Mouse (Mus musculus): ENCODE measurements around the gene Lrr1. TPM values are rescaled to one million over a fixed set of nuclear protein-coding genes. Genes with fewer than 3 reads are reported as not detected.
"Not testable (repeated sequence)": the region's sequence is repeated elsewhere in the genome, so short reads cannot be mapped to it uniquely, and the experiment has no call there.

Gene Lrr1
- total RNA-seq, 1 experiment from 2014 or later: 0.85 TPM

DNA sequence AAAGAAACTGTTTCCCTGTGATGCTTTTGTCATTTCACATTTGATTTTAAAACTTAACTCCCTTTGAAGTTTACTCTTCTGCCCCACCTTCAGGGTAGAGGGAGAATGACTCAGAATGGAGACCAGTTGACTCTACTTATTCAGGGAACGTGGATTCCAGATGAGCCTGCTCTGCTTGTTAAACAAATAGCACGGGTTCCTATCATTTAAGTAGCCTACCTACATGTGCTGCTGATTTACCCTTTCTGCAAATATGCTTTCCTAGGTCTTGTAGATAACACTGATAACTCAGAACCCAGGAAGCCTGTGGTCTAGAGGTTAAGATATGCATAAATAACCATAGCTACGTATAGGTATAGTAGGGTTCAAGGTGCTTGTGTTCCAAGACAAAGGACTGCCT, 3.7 kb upstream of the Lrr1 start:
- no peak for DNase-seq

GRCm38 (mm10) chr12:69166861-69167581, 1.6 kb upstream of the Lrr1 start:
- not testable (repeated sequence) for DNase-seq

- no peak for DNase-seq
These were observed 756 bp upstream of the Lrr1 start for GRCm38 (mm10) chr12:69167656-69168460.

DNA sequence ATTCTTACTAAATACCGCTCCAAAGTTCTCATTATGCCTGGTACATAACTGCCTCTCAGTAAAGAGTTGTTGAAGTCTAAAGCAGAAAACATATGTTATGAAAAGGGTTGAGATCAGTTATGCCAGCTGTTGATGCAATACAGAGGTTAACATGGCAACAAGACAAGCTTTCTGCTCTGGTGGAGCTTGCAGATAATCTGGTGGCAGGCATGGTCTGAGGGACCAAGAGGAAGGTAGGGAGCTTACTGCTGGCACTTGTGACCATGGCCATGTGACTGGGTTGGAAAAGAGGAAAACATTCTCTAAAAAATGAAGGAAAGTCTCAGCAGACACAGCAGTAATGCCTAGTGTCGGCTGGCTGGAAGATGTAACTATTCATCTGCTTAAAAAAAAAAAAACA, 2.7 kb downstream of the Lrr1 start:
- no peak for DNase-seq

DNA sequence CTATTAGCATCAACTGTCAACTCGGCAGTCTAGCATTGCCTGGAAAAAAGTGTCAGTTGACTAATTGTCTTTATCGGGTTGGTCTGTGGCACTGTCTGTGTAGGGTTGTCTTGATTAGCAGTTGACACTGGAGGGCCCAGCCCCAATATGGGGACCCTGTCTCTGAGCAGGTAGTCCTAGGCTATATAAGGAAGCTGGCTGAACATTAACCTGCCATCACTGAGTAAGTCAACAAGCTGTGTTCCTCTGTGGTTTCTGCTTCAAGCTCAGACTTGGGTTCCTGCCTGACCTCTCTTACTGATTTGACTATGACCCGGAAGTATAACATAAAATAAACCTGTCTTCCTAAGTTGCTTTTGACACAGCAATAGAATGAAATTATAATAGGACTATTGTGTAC, 7.4 kb downstream of the Lrr1 start:
- no peak for DNase-seq

DNA sequence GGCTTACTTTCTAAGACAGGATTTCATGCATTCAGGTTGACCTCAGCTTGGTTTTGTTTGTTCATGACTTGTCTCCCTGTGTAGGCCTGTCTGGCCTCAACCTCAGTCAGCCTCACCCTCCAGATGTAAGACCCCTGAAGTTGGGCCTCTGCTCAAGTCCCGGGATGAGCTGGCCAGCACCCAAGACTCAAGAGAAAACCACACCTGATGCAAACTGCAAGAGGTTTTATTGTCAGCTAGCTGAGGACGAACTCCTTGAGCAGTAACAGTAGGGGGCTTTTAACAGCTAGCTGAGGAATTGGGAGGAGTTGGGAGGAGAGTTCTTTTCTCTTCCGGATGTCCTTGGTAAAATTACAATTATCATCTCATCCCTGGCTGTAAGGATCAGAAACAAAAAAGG, 8.9 kb downstream of the Lrr1 start:
- DNase-seq: no peak

DNA sequence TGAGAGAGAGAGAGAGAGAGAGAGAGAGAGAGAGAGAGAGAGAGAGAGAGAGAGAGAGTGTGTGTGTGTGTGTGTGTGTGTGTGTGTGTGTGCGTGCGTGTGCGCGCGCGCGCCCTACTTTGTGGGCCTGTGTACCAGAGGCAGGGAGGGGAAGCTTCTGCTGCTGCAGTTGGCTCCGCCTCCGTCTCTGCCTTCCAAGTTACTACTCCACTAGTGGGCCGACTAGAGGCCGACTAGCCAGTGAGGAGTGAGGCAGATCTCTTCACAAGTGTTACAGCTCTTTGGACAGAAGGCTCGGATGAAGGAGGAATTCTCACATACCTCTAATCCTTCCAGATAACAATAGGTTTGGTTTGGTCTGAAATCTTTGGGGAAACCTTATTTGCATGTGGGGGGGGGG, 10.8 kb downstream of the Lrr1 start:
- DNase-seq: no peak

DNA sequence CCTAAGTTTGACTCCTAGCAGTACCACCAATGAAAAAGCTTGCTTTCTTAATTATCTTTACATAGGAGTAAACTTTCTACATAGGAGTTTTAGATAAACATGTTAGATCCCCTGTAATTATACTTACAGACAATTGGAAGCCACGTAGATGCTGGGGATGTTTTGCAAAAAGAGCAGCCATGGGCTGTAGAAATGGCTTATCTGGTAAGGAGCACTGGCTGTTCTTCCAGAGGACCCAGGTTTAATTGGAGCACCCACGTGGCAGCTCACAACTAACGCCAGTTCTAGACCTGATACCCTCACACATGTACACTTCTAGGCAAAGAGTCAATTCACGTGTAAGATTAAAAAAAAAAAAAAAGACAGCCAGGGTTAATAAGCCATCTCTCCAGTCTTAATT, 13.2 kb downstream of the Lrr1 start:
- no peak for DNase-seq

- peak; percentile 100 for DNase-seq
These were observed 15.1 kb downstream of the Lrr1 start, which contains the start of the genes Rpl36al and Mgat2 for GRCm38 (mm10) chr12:69183583-69184308. Rpl36al (minus strand) TSS chr12:69184083. Mgat2 (plus strand) TSS chr12:69184157.

GRCm38 (mm10) chr12:69184342-69185295, 16.0 kb downstream of the Lrr1 start:
- peak; percentile 64 for DNase-seq

- DNase-seq: no peak
These were observed 16.8 kb downstream of the Lrr1 start for GRCm38 (mm10) chr12:69185371-69185770.

GRCm38 (mm10) chr12:69186811-69187471, 18.3 kb downstream of the Lrr1 start:
- DNase-seq: no peak

DNA sequence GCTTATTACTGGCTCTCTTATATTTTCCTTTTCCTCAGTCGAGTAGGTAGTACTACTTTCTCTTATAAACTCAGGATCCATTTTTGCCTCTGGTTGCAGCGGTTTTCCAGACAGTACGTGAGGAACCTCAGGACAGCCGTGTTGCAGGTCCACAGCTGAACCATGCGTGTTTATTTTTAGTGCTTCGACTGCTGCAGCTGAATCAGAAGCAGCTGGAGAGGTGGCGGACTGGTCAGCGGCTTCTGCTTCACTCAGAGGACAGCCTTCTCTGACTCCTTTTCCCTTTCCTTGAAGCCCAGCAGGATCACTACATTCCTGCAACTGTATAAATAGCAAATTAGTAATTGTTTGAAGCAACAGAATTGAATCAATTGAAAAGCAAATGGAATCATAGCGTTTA, 21.5 kb downstream of the Lrr1 start:
- no peak for DNase-seq

GRCm38 (mm10) chr12:69190522-69190921, 21.9 kb downstream of the Lrr1 start:
- no peak for DNase-seq

DNA sequence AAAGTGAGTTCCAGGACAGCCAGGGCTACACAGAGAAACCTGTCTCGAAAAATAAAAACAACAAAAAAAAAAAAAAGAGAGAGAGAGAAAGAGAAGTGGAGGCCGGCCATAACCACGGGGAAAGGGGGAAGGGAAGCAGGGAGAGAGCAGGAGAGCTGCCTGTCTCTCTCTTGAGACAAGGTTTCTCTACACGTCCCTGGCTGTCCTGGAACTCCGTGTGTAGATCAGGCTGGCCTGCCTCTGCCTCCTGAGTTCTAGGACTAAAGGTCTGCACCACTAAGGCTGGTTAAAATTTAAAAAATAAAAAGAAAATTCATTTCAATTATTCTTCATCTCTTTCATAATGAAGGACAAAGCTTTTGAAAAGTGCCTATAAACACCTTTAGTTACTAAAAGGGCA, 22.8 kb downstream of the Lrr1 start:
- DNase-seq: no peak

DNA sequence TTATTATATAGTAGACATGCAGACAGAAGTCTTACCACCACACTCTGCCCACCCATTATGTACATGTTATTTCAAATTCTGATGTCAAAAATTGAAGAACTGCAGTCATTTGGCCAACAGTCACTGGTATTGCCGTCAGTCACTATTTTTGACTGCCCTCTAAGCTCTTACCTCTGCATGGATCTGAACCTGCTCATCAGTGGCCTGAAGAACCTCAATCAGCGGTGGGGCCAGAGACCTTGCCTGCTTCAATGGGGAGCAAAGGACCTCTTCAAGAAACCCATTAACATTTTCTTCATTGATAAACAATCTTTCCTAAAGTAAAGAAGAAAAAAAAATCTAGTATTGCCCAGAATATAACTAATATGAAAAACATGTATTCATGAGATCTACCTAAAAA, 24.0 kb downstream of the Lrr1 start:
- no peak for DNase-seq

DNA sequence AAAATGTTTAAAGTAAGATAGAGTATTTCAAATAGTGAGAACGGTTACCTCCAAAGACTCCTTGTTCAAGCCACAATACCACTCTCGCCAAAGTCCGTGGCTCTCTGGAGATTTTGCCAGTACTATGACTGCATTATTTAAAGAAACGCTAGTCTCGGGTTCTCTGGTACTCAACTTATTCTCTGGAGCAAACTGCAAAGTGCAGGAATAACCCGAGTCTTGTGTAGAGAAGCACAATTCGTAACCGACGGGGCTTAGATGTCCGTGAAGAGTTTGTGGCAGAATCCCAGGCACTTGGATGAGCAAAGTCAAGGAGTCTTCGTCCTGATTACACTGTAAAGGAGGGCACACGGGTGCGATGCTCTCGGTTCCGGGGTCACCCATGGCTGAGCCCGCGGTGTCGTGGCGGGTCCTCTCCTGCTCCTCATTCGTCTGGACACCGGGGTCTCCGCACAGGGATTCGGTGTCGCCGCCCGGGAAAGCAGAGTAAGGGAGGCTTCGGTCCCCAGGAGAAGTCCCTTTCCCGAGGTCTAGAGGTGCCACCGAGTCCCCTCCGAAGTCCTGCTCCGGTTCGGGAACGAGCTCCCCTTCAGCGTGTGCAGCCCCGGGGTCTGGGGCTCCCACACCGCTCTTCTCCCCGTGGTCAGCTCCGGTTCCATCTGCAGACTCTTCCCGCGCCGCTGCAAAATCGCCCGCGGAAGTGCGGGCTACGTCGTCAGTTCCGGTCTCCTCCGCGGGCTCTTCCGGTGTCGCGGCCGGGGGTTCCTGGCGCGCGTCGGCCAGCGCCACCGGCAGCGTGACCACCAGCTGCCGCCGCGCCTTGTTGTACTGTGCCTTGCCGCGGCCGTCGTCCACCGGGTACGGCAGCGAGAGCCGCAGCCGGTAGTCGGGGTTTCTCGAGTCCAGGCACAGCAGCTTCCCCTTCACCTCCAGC, 28.1 kb downstream of the Lrr1 start, which contains the start of gene Gm49383:
TSS of gene Gm49383 (minus strand) at position 661 of the 934 bp plus-strand sequence.
- DNase-seq: peak; percentile 76

DNA sequence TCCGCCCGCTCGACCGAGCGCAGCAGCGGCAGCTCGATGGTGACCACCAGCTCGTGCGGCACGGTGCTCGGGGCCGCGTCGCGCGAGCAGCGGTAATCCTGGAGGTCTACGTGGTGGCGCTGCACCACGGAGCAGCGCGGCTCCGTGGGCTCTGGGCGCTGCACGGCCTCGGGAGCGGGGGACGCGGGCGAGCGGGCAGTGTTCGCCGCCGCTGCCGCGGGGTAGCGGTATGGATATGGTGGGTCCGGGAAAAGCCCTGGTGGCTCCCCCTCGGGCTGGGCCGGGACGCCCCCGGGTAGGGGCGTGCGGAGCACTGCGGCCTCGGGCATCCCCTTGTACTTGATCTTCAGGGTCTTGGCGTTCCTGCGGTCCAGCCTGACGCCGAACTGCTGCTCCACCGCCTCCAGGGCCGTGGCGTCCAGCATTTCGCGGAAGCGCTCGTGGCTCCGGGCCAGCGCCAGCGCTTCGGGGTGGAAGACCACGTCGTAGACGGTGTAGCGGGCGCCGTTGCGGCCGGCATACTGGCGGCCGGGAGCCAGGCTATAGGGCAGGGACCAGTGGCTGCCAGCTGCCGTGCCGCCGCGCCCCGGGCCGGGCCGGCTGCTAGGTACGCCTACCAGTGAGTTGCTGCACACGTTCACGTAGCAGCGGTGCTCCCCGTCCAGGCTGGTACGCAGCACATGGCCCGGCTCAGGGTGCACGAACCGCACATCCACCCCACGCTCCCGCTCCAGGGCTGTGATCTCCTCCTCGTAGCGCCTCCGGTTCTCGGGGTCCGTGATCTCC, 29.0 kb downstream of the Lrr1 start:
- peak; percentile 66 for DNase-seq

DNA sequence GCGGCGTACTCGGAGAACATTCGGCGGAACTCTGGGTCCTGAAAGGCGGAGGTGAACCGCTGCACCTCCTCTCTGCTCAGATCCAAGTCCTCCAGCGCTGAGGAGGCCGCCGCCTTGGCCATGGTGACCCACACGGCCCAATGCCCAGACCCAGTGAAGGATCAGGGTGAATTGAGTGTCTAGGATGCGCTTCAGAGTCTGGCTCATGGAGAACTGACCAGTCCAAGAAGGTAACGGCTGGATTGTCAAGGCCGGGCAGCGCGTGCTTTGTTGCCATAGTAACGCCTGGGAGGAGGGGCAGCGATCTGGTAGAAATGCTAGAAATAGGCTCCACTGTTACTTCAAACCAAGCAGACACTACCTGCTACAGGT, 29.5 kb downstream of the Lrr1 start, which contains the start of gene Dnaaf2:
TSS of gene Dnaaf2 (minus strand) at position 266 of the 372 bp plus-strand sequence.
- DNase-seq: peak; percentile 81

All from adrenal gland, postnatal 25 days (tissue).